Mouse (Mus musculus): ENCODE measurements around the gene Fhl2. TPM values are rescaled to one million over a fixed set of nuclear protein-coding genes. Genes with fewer than 3 reads are reported as not detected.
A peak's percentile ranks its signal among the peaks of the same experiment; 100 is the strongest.
"Not testable (repeated sequence)": the region's sequence is repeated elsewhere in the genome, so short reads cannot be mapped to it uniquely, and the experiment has no call there.

Gene Fhl2
- total and polyA plus RNA-seq, 2 experiments from 2014 or later = 23.1 to 33.1 TPM

- Histone ChIP-seq H3K4me1 (ENCODE audit: insufficient read depth) (no peaks in the 10 kb centered on the region), H3K9ac (no peak overlapping the region), H3K36me3 (ENCODE audit: insufficient read depth) (no peaks in the 10 kb centered on the region), H3K4me2 (ENCODE audit: low read depth) (no peak overlapping the region), H3K27ac (ENCODE audit: low read depth, low read length) (no peak overlapping the region), H3K9me3 (ENCODE audit: low read length) (no peaks in the 10 kb centered on the region), H3K27me3 (ENCODE audit: insufficient read depth, low read length) (no peaks in the 10 kb centered on the region), H3K4me3 (ENCODE audit: low read depth, low read length) (no peak overlapping the region)
- TF ChIP-seq CTCF (IDR thresholded peaks at IDR 0.05; ENCODE audit: low read depth) = no peak
- ATAC-seq (no peak), DNase-seq (no peak)
- 95% methylated on average over 4 of the region's 4 CpGs for WGBS
These were observed 53.0 kb downstream of the Fhl2 start for GRCm38 (mm10) chr1:43143791-43144190.

- H3K9ac ChIP-seq = no peak overlapping the region
- no peaks in the 10 kb centered on the region for H3K27me3 ChIP-seq (ENCODE audit: insufficient read depth, low read length)
- TF ChIP-seq CTCF (IDR thresholded peaks at IDR 0.05; ENCODE audit: low read depth) = peak; percentile 66
- peak; percentile 47; the same call in 1 of the 2 replicates for ATAC-seq
- peak; percentile 36 for DNase-seq
- no peak overlapping the region for H3K4me3 ChIP-seq (ENCODE audit: low read depth, low read length)
- 60% methylated on average over 4 of the region's 4 CpGs for WGBS
- H3K9me3 ChIP-seq (ENCODE audit: low read length) = no peaks in the 10 kb centered on the region
- H3K27ac ChIP-seq (ENCODE audit: low read depth, low read length) = no peak overlapping the region
- no peaks in the 10 kb centered on the region for H3K4me1 ChIP-seq (ENCODE audit: insufficient read depth)
- H3K4me2 ChIP-seq (ENCODE audit: low read depth) = no peak overlapping the region
- no peaks in the 10 kb centered on the region for H3K36me3 ChIP-seq (ENCODE audit: insufficient read depth)
These were observed 53.5 kb downstream of the Fhl2 start for GRCm38 (mm10) chr1:43143284-43143683.

- DNase-seq (no peak), ATAC-seq (no peak)
- 40% methylated on average over 6 of the region's 6 CpGs for WGBS
These were observed 53.9 kb downstream of the Fhl2 start for GRCm38 (mm10) chr1:43142849-43143248.

GRCm38 (mm10) chr1:43141555-43141961 is 55.2 kb downstream of the Fhl2 start:
- Histone ChIP-seq H3K27ac (ENCODE audit: low read depth, low read length) (no peak overlapping the region), H3K4me2 (ENCODE audit: low read depth) (no peak overlapping the region), H3K4me3 (ENCODE audit: low read depth, low read length) (no peak overlapping the region), H3K9ac (no peak overlapping the region), H3K9me3 (ENCODE audit: low read length) (no peaks in the 10 kb centered on the region), H3K4me1 (ENCODE audit: insufficient read depth) (no peaks in the 10 kb centered on the region), H3K27me3 (ENCODE audit: insufficient read depth, low read length) (no peaks in the 10 kb centered on the region), H3K36me3 (ENCODE audit: insufficient read depth) (no peaks in the 10 kb centered on the region)
- no peak for ATAC-seq
- no peak for TF ChIP-seq CTCF (IDR thresholded peaks at IDR 0.05; ENCODE audit: low read depth)
- WGBS = 54% methylated on average over 11 of the region's 11 CpGs
- no peak for DNase-seq

More at GRCm38 (mm10) chr1:43142849-43143248, 53.9 kb downstream of the Fhl2 start:
- no peaks in the 10 kb centered on the region for H3K36me3 ChIP-seq (ENCODE audit: insufficient read depth)
- H3K27ac ChIP-seq (ENCODE audit: low read depth, low read length) = no peak overlapping the region
- H3K9me3 ChIP-seq (ENCODE audit: low read length) = no peaks in the 10 kb centered on the region
- no peak overlapping the region for H3K9ac ChIP-seq
- H3K4me3 ChIP-seq (ENCODE audit: low read depth, low read length) = no peak overlapping the region
- no peak overlapping the region for H3K4me2 ChIP-seq (ENCODE audit: low read depth)
- TF ChIP-seq CTCF (IDR thresholded peaks at IDR 0.05; ENCODE audit: low read depth) = no peak
- no peaks in the 10 kb centered on the region for H3K4me1 ChIP-seq (ENCODE audit: insufficient read depth)
- no peaks in the 10 kb centered on the region for H3K27me3 ChIP-seq (ENCODE audit: insufficient read depth, low read length)

- Histone ChIP-seq H3K4me2 (ENCODE audit: low read depth) (no peak overlapping the region), H3K36me3 (ENCODE audit: insufficient read depth) (no peaks in the 10 kb centered on the region), H3K4me3 (ENCODE audit: low read depth, low read length) (no peak overlapping the region), H3K27me3 (ENCODE audit: insufficient read depth, low read length) (no peaks in the 10 kb centered on the region), H3K4me1 (ENCODE audit: insufficient read depth) (no peaks in the 10 kb centered on the region), H3K9ac (no peak overlapping the region), H3K9me3 (ENCODE audit: low read length) (no peaks in the 10 kb centered on the region), H3K27ac (ENCODE audit: low read depth, low read length) (no peak overlapping the region)
- DNase-seq (peak; percentile 91), ATAC-seq (peak; percentile 57)
- TF ChIP-seq CTCF (IDR thresholded peaks at IDR 0.05; ENCODE audit: low read depth) = peak; percentile 96
- 53% methylated on average over 8 of the region's 8 CpGs for WGBS
These were observed 57.1 kb downstream of the Fhl2 start for GRCm38 (mm10) chr1:43139587-43140266.

- H3K36me3 ChIP-seq (ENCODE audit: insufficient read depth) = no peaks in the 10 kb centered on the region
- no peak overlapping the region for H3K4me3 ChIP-seq (ENCODE audit: low read depth, low read length)
- 81% methylated on average over 15 of the region's 15 CpGs for WGBS
- no peak overlapping the region for H3K4me2 ChIP-seq (ENCODE audit: low read depth)
- ATAC-seq = no peak
- H3K4me1 ChIP-seq (ENCODE audit: insufficient read depth) = no peaks in the 10 kb centered on the region
- peak; percentile 28; the same call in 1 of the 2 replicates for TF ChIP-seq CTCF (IDR thresholded peaks at IDR 0.05; ENCODE audit: low read depth)
- H3K9me3 ChIP-seq (ENCODE audit: low read length) = no peaks in the 10 kb centered on the region
- H3K27ac ChIP-seq (ENCODE audit: low read depth, low read length) = peak overlapping the region; percentile 46
- no peaks in the 10 kb centered on the region for H3K27me3 ChIP-seq (ENCODE audit: insufficient read depth, low read length)
- DNase-seq = no peak
- no peak overlapping the region for H3K9ac ChIP-seq
These were observed 58.4 kb downstream of the Fhl2 start for GRCm38 (mm10) chr1:43138268-43138812.

- no peaks in the 10 kb centered on the region for H3K4me1 ChIP-seq (ENCODE audit: insufficient read depth)
- no peak for TF ChIP-seq CTCF (IDR thresholded peaks at IDR 0.05; ENCODE audit: low read depth)
- no peak overlapping the region for H3K4me2 ChIP-seq (ENCODE audit: low read depth)
- H3K9ac ChIP-seq = no peak overlapping the region
- H3K4me3 ChIP-seq (ENCODE audit: low read depth, low read length) = no peak overlapping the region
- ATAC-seq = peak; percentile 85
- H3K36me3 ChIP-seq (ENCODE audit: insufficient read depth) = no peaks in the 10 kb centered on the region
- 53% methylated on average over 5 of the region's 5 CpGs for WGBS
- no peaks in the 10 kb centered on the region for H3K9me3 ChIP-seq (ENCODE audit: low read length)
- no peaks in the 10 kb centered on the region for H3K27me3 ChIP-seq (ENCODE audit: insufficient read depth, low read length)
- peak overlapping the region; percentile 74; the same call in 1 of the 2 replicates for H3K27ac ChIP-seq (ENCODE audit: low read depth, low read length)
- DNase-seq = peak; percentile 65
These were observed 59.5 kb downstream of the Fhl2 start for GRCm38 (mm10) chr1:43137334-43137733.

GRCm38 (mm10) chr1:43136488-43137029 is 60.2 kb downstream of the Fhl2 start:
- WGBS = 71% methylated on average over 2 of the region's 2 CpGs
- H3K4me1 ChIP-seq (ENCODE audit: insufficient read depth); DNase-seq; H3K9me3 ChIP-seq (ENCODE audit: low read length); H3K27me3 ChIP-seq (ENCODE audit: insufficient read depth, low read length); H3K9ac ChIP-seq; H3K4me3 ChIP-seq (ENCODE audit: low read depth, low read length); H3K36me3 ChIP-seq (ENCODE audit: insufficient read depth); H3K4me2 ChIP-seq (ENCODE audit: low read depth): not testable (repeated sequence)
- ATAC-seq = 0 out of 2 replicates have a peak, but pooled peaks have one; percentile 10
- H3K27ac ChIP-seq (ENCODE audit: low read depth, low read length) = peak overlapping the region; percentile 74

Data from forebrain, postnatal 0 days (tissue).